Mouse (Mus musculus): ENCODE data around the gene Dclk1. TPM values are rescaled to one million over a fixed set of nuclear protein-coding genes. Genes with fewer than 3 reads are reported as not detected.
A peak's percentile ranks its signal among the peaks of the same experiment; 100 is the strongest.

The Dclk1 gene
- total RNA-seq, 2 experiments from 2014 or later: 9.2 to 11.1 TPM

GRCm38 (mm10) chr3:55309961-55310360, 67.8 kb downstream of the Dclk1 start:
- intact Hi-C loops (cut with DNase I; ENCODE audit: low total_unique reads): no loop called here

GRCm38 (mm10) chr3:55315827-55316226, 73.7 kb downstream of the Dclk1 start:
- intact Hi-C loops (cut with DNase I; ENCODE audit: low total_unique reads): no loop called here

More at GRCm38 (mm10) chr3:55309961-55310360, 67.8 kb downstream of the Dclk1 start:
- DNase-seq: no peak

GRCm38 (mm10) chr3:55318021-55318420, 75.9 kb downstream of the Dclk1 start:
- DNase-seq: no peak
- intact Hi-C loops (cut with DNase I; ENCODE audit: low total_unique reads): no loop called here

More at GRCm38 (mm10) chr3:55315827-55316226, 73.7 kb downstream of the Dclk1 start:
- no peak for DNase-seq

GRCm38 (mm10) chr3:55320572-55320971, 78.4 kb downstream of the Dclk1 start:
- no peak for DNase-seq
- intact Hi-C loops (cut with DNase I; ENCODE audit: low total_unique reads): no loop called here

- DNase-seq: no peak
- intact Hi-C loops (cut with DNase I; ENCODE audit: low total_unique reads): no loop called here
These were observed 81.9 kb downstream of the Dclk1 start for GRCm38 (mm10) chr3:55324029-55324428.

GRCm38 (mm10) chr3:55330496-55330895, 88.3 kb downstream of the Dclk1 start:
- intact Hi-C loops (cut with DNase I; ENCODE audit: low total_unique reads): no loop called here

GRCm38 (mm10) chr3:55331694-55332093, 89.5 kb downstream of the Dclk1 start:
- intact Hi-C loops (cut with DNase I; ENCODE audit: low total_unique reads): no loop called here
- no peak for DNase-seq

More at GRCm38 (mm10) chr3:55330496-55330895, 88.3 kb downstream of the Dclk1 start:
- no peak for DNase-seq

GRCm38 (mm10) chr3:55333511-55333910, 91.3 kb downstream of the Dclk1 start:
- no peak for DNase-seq
- intact Hi-C loops (cut with DNase I; ENCODE audit: low total_unique reads): no loop called here

- intact Hi-C loops (cut with DNase I; ENCODE audit: low total_unique reads): no loop called here
- peak; percentile 55 for DNase-seq
These were observed 94.7 kb downstream of the Dclk1 start for GRCm38 (mm10) chr3:55336895-55337294.

GRCm38 (mm10) chr3:55337671-55338070, 95.5 kb downstream of the Dclk1 start:
- DNase-seq: no peak
- intact Hi-C loops (cut with DNase I; ENCODE audit: low total_unique reads): no loop called here

- DNase-seq: no peak
- intact Hi-C loops (cut with DNase I; ENCODE audit: low total_unique reads): no loop called here
These were observed 100.3 kb downstream of the Dclk1 start for GRCm38 (mm10) chr3:55342445-55342844.

GRCm38 (mm10) chr3:55347371-55348025, 105.3 kb downstream of the Dclk1 start:
- intact Hi-C loops (cut with DNase I; ENCODE audit: low total_unique reads): no loop called here
- no peak for DNase-seq

GRCm38 (mm10) chr3:55348026-55348390, 105.8 kb downstream of the Dclk1 start:
- DNase-seq: no peak
- intact Hi-C loops (cut with DNase I; ENCODE audit: low total_unique reads): no loop called here

GRCm38 (mm10) chr3:55350194-55350593, 108.0 kb downstream of the Dclk1 start:
- intact Hi-C loops (cut with DNase I; ENCODE audit: low total_unique reads): no loop called here
- DNase-seq: no peak

GRCm38 (mm10) chr3:55351281-55352052, 109.3 kb downstream of the Dclk1 start:
- no peak for DNase-seq
- intact Hi-C loops (cut with DNase I; ENCODE audit: low total_unique reads): no loop called here

- intact Hi-C loops (cut with DNase I; ENCODE audit: low total_unique reads): no loop called here
- peak; percentile 34 for DNase-seq
These were observed 110.4 kb downstream of the Dclk1 start for GRCm38 (mm10) chr3:55352529-55352928.

GRCm38 (mm10) chr3:55353169-55353568, 111.0 kb downstream of the Dclk1 start:
- intact Hi-C loops (cut with DNase I; ENCODE audit: low total_unique reads): no loop called here
- DNase-seq: no peak

- peak; percentile 68 for DNase-seq
- intact Hi-C loops (cut with DNase I; ENCODE audit: low total_unique reads): no loop called here
These were observed 111.8 kb downstream of the Dclk1 start for GRCm38 (mm10) chr3:55353909-55354511.

GRCm38 (mm10) chr3:55354765-55355164, 112.6 kb downstream of the Dclk1 start:
- no peak for DNase-seq
- intact Hi-C loops (cut with DNase I; ENCODE audit: low total_unique reads): loop anchor here (5.0 kb wide), 2 partner anchors 197 to 272 kb away; no protein-coding TSS in a partner anchor

GRCm38 (mm10) chr3:55358486-55358885, 116.3 kb downstream of the Dclk1 start:
- DNase-seq: no peak
- intact Hi-C loops (cut with DNase I; ENCODE audit: low total_unique reads): loop anchor here (5.0 kb wide), 2 partner anchors 201 to 276 kb away; no protein-coding TSS in a partner anchor

All from gastrocnemius, postnatal 14 days (tissue).